Mouse (Mus musculus) macrophage (primary cell): ENCODE results near the gene Sec61b. TPM values are rescaled to one million over a fixed set of nuclear protein-coding genes. Genes with fewer than 3 reads are reported as not detected.

Experiments
- H3K27ac ChIP-seq: fragments of 350-480 bp; formaldehyde crosslinking; 2 replicates; pipeline ENCODE4 v1.9.0; 2021
- H3K36me3 ChIP-seq: fragments of 350-480 bp; formaldehyde crosslinking; 2 replicates; pipeline ENCODE4 v1.9.0; 2021; ENCODE audit errors: inconsistent target
- H3K4me3 ChIP-seq: fragments of 350-480 bp; formaldehyde crosslinking; 2 replicates; pipeline ENCODE4 v1.9.0; 2021; ENCODE audit errors: inconsistent target
- H3K79me2 ChIP-seq: fragments of 350-480 bp; formaldehyde crosslinking; 2 replicates; pipeline ENCODE4 v1.9.0; 2021; ENCODE audit errors: inconsistent target
- WGBS: methylation state at CpG from one replicate; pipeline ENCODE4 v1.1.7; 2026; ENCODE audit warnings: inconsistent platforms; ENCODE audit not compliant: missing documents; 5-methylcytosine and 5-hydroxymethylcytosine counted together
- polyA plus RNA-seq: library from polyadenylated mRNA; stranded (reverse); fragments of 250-400 nt; gene quantifications from 3 replicates; pipeline ENCODE4 v1.2.4, GENCODE M21; 2018; ENCODE audit warnings: inconsistent platforms

The Sec61b gene
- polyA plus RNA-seq, 1 experiment from 2014 or later, result 81.0 TPM

- H3K27ac ChIP-seq, result no peak overlapping the region
- H3K4me3 ChIP-seq, result no peak overlapping the region
- H3K79me2 ChIP-seq, result no peaks in the 10 kb centered on the region
- H3K36me3 ChIP-seq, result no peaks in the 10 kb centered on the region
- WGBS, result 16% methylated on average over 4 of the region's 4 CpGs
Observed at GRCm38 (mm10) chr4:47502546-47502971, 28.1 kb downstream of the Sec61b start.

- 83% methylated on average over 6 of the region's 6 CpGs for WGBS
- Histone ChIP-seq H3K4me3 (no peak overlapping the region), H3K79me2 (no peaks in the 10 kb centered on the region), H3K27ac (no peak overlapping the region), H3K36me3 (no peaks in the 10 kb centered on the region)
Observed at GRCm38 (mm10) chr4:47503045-47503444, 28.6 kb downstream of the Sec61b start.

- 88% methylated on average over 10 of the region's 10 CpGs for WGBS
- Histone ChIP-seq H3K36me3 (no peaks in the 10 kb centered on the region), H3K27ac (no peak overlapping the region), H3K79me2 (no peaks in the 10 kb centered on the region), H3K4me3 (no peak overlapping the region)
Observed at GRCm38 (mm10) chr4:47504841-47505517, 30.5 kb downstream of the Sec61b start.

GRCm38 (mm10) chr4:47518551-47519181 lies 44.2 kb downstream of the Sec61b start:
- no peaks in the 10 kb centered on the region for H3K79me2 ChIP-seq
- no peak overlapping the region for H3K4me3 ChIP-seq
- no peak overlapping the region for H3K27ac ChIP-seq
- H3K36me3 ChIP-seq, result no peaks in the 10 kb centered on the region
- 84% methylated on average over 12 of the region's 12 CpGs for WGBS

- Histone ChIP-seq H3K4me3 (no peak overlapping the region), H3K36me3 (no peaks in the 10 kb centered on the region), H3K79me2 (no peaks in the 10 kb centered on the region), H3K27ac (no peak overlapping the region)
- 73% methylated on average over 4 of the region's 4 CpGs for WGBS
Observed at GRCm38 (mm10) chr4:47520076-47520475, 45.6 kb downstream of the Sec61b start.

GRCm38 (mm10) chr4:47521884-47522605 lies 47.6 kb downstream of the Sec61b start:
- Histone ChIP-seq H3K4me3 (no peak overlapping the region), H3K79me2 (no peaks in the 10 kb centered on the region), H3K36me3 (no peaks in the 10 kb centered on the region), H3K27ac (no peak overlapping the region)
- WGBS, result 78% methylated on average over 6 of the region's 6 CpGs

GRCm38 (mm10) chr4:47529866-47530265 lies 55.4 kb downstream of the Sec61b start:
- Histone ChIP-seq H3K27ac (no peak overlapping the region), H3K4me3 (no peak overlapping the region), H3K36me3 (no peaks in the 10 kb centered on the region), H3K79me2 (no peaks in the 10 kb centered on the region)
- 93% methylated on average over 4 of the region's 4 CpGs for WGBS

Other genes with a start within 250 kb of the Sec61b start
- 31.9 to 48.4 TPM (median 37.0 TPM) in 3 replicates for gene Tgfbr1, start 121.4 kb upstream of the Sec61b start, polyA plus RNA-seq
- gene Alg2, start 325 bp upstream of the Sec61b start, polyA plus RNA-seq, result 22.2 to 32.2 TPM (median 25.4 TPM) in 3 replicates